Mouse (Mus musculus) C2C12 (cell line): ENCODE data around the gene Gar1.

Source experiments
- CTCF ChIP-seq: IDR thresholded peaks from one replicate; pipeline ENCODE4 v1.5.1; 2011; ENCODE audit not compliant: control insufficient read depth, insufficient read depth, insufficient read length
- MAX ChIP-seq: IDR thresholded peaks from one replicate; pipeline ENCODE4 v1.6.1; 2011; ENCODE audit warnings: mild to moderate bottlenecking, control low read depth
- USF1 ChIP-seq: IDR thresholded peaks from one replicate; pipeline ENCODE4 v1.6.1; 2011; ENCODE audit warnings: low read depth, mild to moderate bottlenecking, control low read depth, moderate library complexity

DNA sequence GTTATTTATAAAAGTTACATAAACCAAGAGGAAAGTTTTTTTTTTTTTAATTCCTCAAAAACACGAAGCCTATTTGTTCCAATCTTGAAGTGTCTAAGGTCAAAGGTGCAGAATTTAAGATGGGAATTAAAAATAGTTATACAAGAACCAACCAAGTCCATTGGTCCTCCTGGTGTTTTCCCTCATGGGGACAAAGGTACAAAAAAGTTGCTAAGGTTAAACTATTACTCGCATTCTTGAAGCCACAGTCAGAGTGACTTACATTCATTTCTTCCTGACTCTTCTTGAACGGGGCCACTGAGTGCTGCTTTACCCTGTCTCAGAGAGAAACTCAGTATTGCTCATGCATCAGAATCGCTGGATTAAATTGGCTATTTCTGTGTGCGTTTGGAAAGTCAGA, 33.9 kb downstream of the Gar1 start:
- no peak for TF ChIP-seq CTCF
- no peak for TF ChIP-seq USF1
- TF ChIP-seq MAX, result no peak
